Mouse (Mus musculus) limb, embryonic 14.5 days (tissue): ENCODE results near the gene Smim12. TPM values are rescaled to one million over a fixed set of nuclear protein-coding genes. Genes with fewer than 3 reads are reported as not detected.

Source experiments
- ATAC-seq: fragments of 200-750 bp; cut with Nextera tagmentation; 2 replicates; pipeline ENCODE4 v1.8.0; 2017; ENCODE audit warnings: low read depth, moderate number of reproducible peaks, moderate TSS enrichment; ENCODE audit not compliant: low FRiP score
- DNase-seq: peaks from one replicate; pipeline ENCODE4 v3.0.0-alpha.2; 2015; ENCODE audit warnings: low spot score
- H3K27ac ChIP-seq: fragments of 300-500 bp; sonication (generic); replicated peaks from 2 replicates; pipeline ENCODE4 v1.5.1; 2014; ENCODE audit warnings: low read depth, mild to moderate bottlenecking, low read length, moderate library complexity, mixed read lengths
- H3K27me3 ChIP-seq: fragments of 300-500 bp; sonication (generic); 2 replicates; pipeline ENCODE4 v1.6.1; 2014; ENCODE audit warnings: low read length, mixed read lengths; ENCODE audit not compliant: control insufficient read depth, insufficient read depth
- H3K36me3 ChIP-seq: fragments of 300-500 bp; sonication (generic); 2 replicates; pipeline ENCODE4 v1.6.1; 2014; ENCODE audit warnings: mild to moderate bottlenecking, low read length, moderate library complexity, mixed read lengths; ENCODE audit not compliant: control insufficient read depth, insufficient read depth
- H3K4me1 ChIP-seq: fragments of 300-500 bp; sonication (generic); 2 replicates; pipeline ENCODE4 v1.6.1; 2014; ENCODE audit warnings: antibody characterized with exemption, low read length, mixed read lengths; ENCODE audit not compliant: control insufficient read depth, insufficient read depth
- H3K4me2 ChIP-seq: fragments of 300-500 bp; sonication (generic); replicated peaks from 2 replicates; pipeline ENCODE4 v1.6.1; 2014; ENCODE audit warnings: low read depth, mild to moderate bottlenecking, low read length, moderate library complexity; ENCODE audit not compliant: severe bottlenecking
- H3K4me3 ChIP-seq: fragments of 300-500 bp; sonication (generic); replicated peaks from 2 replicates; pipeline ENCODE4 v1.5.1; 2014; ENCODE audit warnings: low read length
- H3K9ac ChIP-seq: fragments of 300-500 bp; sonication (generic); 2 replicates; pipeline ENCODE4 v1.6.1; 2014; ENCODE audit warnings: mild to moderate bottlenecking, low read depth, low read length, moderate library complexity; ENCODE audit not compliant: severe bottlenecking
- H3K9me3 ChIP-seq: fragments of 300-500 bp; sonication (generic); 2 replicates; pipeline ENCODE4 v1.6.1; 2016; ENCODE audit warnings: low read length; ENCODE audit not compliant: control insufficient read depth
- POLR2A ChIP-seq: fragments of 200-500 bp; IDR thresholded peaks from 2 replicates; pipeline ENCODE4 v1.8.0; 2012; ENCODE audit warnings: inconsistent platforms, mild to moderate bottlenecking, moderate library complexity, borderline replicate concordance; ENCODE audit not compliant: insufficient read depth, insufficient read length; ENCODE audit errors: extremely low read depth
- WGBS: fragments of 180-500 bp; shearing (Covaris S2); extraction: QIAGEN DNeasy Blood & Tissue Kit; methylation state at CpG from one replicate; pipeline ENCODE4 v1.1.7; 2014; 5-methylcytosine and 5-hydroxymethylcytosine counted together
- polyA plus RNA-seq, 2 experiments: library from polyadenylated mRNA; depleted of rRNA in 1 of 2; stranded (reverse) in 1 of 2; unstranded in 1 of 2; fragments of >200 nt; fragmentation: Nextera tagmentation in 1 of 2; extraction: Ambion mirVana in 1 of 2; gene quantifications; 2 replicates each; pipeline versions ENCODE4 v1.2.1 to v1.2.3; 2012 to 2014

The Smim12 gene
- polyA plus RNA-seq, 2 experiments: 31.7 to 53.3 TPM

- no peaks in the 10 kb centered on the region for H3K27me3 ChIP-seq
- no peaks in the 10 kb centered on the region for H3K9me3 ChIP-seq
- 1% methylated on average over 47 of the region's 67 CpGs for WGBS
- peak; percentile 79 for ATAC-seq
- no peaks in the 10 kb centered on the region for H3K36me3 ChIP-seq
- TF ChIP-seq POLR2A: no peak
- H3K4me3 ChIP-seq: peak overlapping the region; percentile 61
- no peak overlapping the region for H3K27ac ChIP-seq
- H3K4me1 ChIP-seq: peaks cover 5% of the 10 kb centered on the region
- DNase-seq: peak; percentile 84
- H3K9ac ChIP-seq: peak overlapping the region; percentile 60
- H3K4me2 ChIP-seq: peak overlapping the region; percentile 99
Observed at GRCm38 (mm10) chr4:127235742-127236487, 7.7 kb upstream of the Smim12 start.

GRCm38 (mm10) chr4:127236631-127237030 is 7.0 kb upstream of the Smim12 start:
- DNase-seq (no peak), ATAC-seq (peak; percentile 64; the same call in 1 of the 2 replicates)
- H3K27me3 ChIP-seq: no peaks in the 10 kb centered on the region
- H3K9ac ChIP-seq: peak overlapping the region; percentile 60
- H3K4me1 ChIP-seq: peaks cover 5% of the 10 kb centered on the region
- H3K36me3 ChIP-seq: no peaks in the 10 kb centered on the region
- no peak for TF ChIP-seq POLR2A
- no peaks in the 10 kb centered on the region for H3K9me3 ChIP-seq
- H3K4me2 ChIP-seq: peak overlapping the region; percentile 99
- WGBS: under 1% methylated on average over 14 of the region's 14 CpGs
- H3K4me3 ChIP-seq: peak overlapping the region; percentile 61
- no peak overlapping the region for H3K27ac ChIP-seq

GRCm38 (mm10) chr4:127237271-127237670 is 6.3 kb upstream of the Smim12 start:
- no peak overlapping the region for H3K27ac ChIP-seq
- ATAC-seq (no peak), DNase-seq (no peak)
- no peaks in the 10 kb centered on the region for H3K27me3 ChIP-seq
- TF ChIP-seq POLR2A: no peak
- H3K4me1 ChIP-seq: peaks cover 5% of the 10 kb centered on the region
- H3K4me3 ChIP-seq: no peak overlapping the region
- 68% methylated on average over 10 of the region's 10 CpGs for WGBS
- H3K36me3 ChIP-seq: no peaks in the 10 kb centered on the region
- H3K9me3 ChIP-seq: no peaks in the 10 kb centered on the region
- no peak overlapping the region for H3K4me2 ChIP-seq
- no peak overlapping the region for H3K9ac ChIP-seq

- Histone ChIP-seq H3K4me1 (peaks cover 7% of the 10 kb centered on the region), H3K9me3 (no peaks in the 10 kb centered on the region), H3K4me3 (no peak overlapping the region), H3K36me3 (peaks cover 14% of the 10 kb centered on the region), H3K27ac (no peak overlapping the region), H3K9ac (no peak overlapping the region), H3K4me2 (no peak overlapping the region), H3K27me3 (no peaks in the 10 kb centered on the region)
- DNase-seq: no peak
- 69% methylated on average over 6 of the region's 6 CpGs for WGBS
- TF ChIP-seq POLR2A: no peak
- ATAC-seq: no peak
Observed at GRCm38 (mm10) chr4:127242696-127243095, 888 bp upstream of the Smim12 start.

- TF ChIP-seq POLR2A: no peak
- no peak for DNase-seq
- H3K4me1 ChIP-seq: peaks cover 7% of the 10 kb centered on the region
- peak overlapping the region; percentile 85 for H3K4me2 ChIP-seq
- peak overlapping the region; percentile 97 for H3K4me3 ChIP-seq
- H3K9me3 ChIP-seq: no peaks in the 10 kb centered on the region
- ATAC-seq: peak; percentile 68
- H3K36me3 ChIP-seq: peaks cover 21% of the 10 kb centered on the region
- H3K9ac ChIP-seq: peak overlapping the region; percentile 93
- 0% methylated on average over 26 of the region's 26 CpGs for WGBS
- H3K27ac ChIP-seq: no peak overlapping the region
- no peaks in the 10 kb centered on the region for H3K27me3 ChIP-seq
Observed at GRCm38 (mm10) chr4:127243953-127244352, 369 bp downstream of the Smim12 start.
